Mouse (Mus musculus) frontal cortex, adult (tissue): Measurements from ENCODE around the gene Ikzf3.
A peak's percentile ranks its signal among the peaks of the same experiment; 100 is the strongest.

Experiments used
- ATAC-seq: cut with Nextera tagmentation; 2 replicates; pipeline ENCODE4 v1.9.2; 2017; ENCODE audit warnings: mild to moderate bottlenecking, moderate library complexity, mixed read lengths; ENCODE audit not compliant: low TSS enrichment

Gene Ikzf3

GRCm38 (mm10) chr11:98545711-98546231 is at the start of gene Ikzf3:
TSS of gene Ikzf3 (minus strand) at chr11:98546031.
- no peak for ATAC-seq

DNA sequence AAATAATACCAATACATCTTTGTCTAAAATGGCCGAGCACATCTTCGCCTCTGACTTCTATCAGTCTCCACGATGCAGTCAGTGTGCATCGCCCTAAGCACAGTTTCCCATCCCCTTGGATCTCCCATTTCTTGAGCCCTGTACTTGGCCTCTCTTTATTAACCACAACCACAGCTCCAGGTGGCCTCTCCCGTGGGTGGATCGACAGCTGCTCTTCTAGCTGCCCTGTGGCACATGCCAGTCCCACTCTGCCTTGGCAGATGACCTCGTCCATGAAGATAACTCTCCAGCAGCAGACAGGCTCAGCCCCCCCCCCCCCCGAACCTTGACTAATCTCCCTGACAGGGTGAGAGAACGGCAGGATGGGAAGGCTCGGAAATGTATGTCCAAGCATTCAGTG is 49.6 kb upstream of the Ikzf3 start:
- no peak for ATAC-seq

DNA sequence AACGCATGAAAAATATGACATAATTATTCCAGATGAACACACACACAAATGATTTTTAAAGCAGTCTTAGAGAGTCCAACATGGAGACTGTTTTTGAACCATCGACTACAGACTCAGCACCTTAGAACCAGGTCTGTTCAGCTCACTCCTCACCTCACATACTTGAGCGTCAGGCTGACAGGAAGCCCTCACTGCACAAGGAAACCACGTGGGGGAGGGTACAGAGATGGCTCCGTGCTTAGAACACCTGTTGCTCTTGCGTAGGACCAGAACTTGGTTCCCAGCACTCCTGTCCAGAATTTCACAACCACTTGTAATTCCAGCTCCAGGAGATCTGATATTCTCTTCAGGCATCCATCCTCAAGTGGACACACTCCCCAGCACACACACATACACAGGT is 49.2 kb upstream of the Ikzf3 start:
- ATAC-seq: no peak

GRCm38 (mm10) chr11:98590548-98591445 is 45.0 kb upstream of the Ikzf3 start:
- ATAC-seq: no peak

DNA sequence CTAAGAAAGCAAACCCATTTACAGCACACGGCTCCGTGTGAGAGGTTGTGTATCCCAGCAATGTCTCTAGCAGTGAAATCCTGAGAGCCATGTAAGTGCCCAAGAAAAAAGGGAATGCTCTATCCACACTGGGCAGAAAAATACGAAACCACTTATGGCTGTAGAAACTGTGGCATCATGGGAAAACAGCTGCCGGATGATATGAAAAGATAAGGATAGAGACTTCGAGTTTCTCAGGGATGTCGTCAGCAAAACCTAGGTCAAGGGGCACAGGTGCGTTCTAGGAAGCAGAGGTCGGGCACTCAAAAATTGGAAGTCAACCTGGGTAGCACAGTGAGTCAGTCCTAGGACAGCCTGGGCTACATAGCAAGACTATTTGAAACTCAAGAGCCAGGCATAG is 43.5 kb upstream of the Ikzf3 start:
- ATAC-seq: no peak

- no peak for ATAC-seq
Measured at GRCm38 (mm10) chr11:98588833-98589281, 43.0 kb upstream of the Ikzf3 start.

DNA sequence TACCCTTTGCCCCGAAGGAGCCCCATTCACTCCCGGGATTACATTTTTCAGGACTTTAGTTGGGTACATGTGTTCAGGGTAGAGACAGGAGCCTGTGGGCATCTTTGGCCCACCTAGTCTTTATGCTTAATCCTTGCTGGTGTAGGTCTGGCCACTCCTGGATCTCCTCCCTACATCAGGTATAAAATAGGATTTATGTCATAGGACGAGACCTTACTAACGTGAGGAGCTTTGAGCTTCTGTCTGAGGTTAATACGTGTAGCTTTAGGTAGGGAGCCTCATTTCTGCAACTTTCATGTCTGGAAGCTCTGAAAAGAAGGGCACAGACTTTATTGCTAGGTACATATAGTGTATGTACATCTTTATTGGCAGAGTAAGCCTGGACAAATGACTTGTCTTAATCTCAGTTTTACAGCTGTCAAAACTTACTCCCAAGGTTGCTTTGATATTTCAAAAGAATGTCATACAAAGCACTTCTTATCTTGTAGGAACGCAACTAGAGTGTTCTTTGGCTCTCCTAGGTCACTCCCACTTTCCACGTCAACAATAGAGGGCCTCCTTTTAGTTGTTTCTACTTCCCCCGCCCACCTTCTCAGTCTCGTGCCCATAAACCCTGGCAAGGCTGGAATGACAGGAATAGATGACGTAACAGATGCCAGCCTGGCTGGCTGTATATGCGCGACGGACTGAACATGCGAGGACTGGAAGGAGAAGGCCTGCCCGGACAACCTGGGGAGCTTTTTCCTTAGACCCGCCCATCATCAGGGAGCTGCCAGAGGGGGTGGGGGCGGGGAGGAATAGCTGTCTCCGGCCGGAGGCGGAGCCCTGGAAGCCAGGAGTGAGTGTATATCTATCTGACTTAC is 42.1 kb upstream of the Ikzf3 start:
- ATAC-seq: no peak

- peak; percentile 97 for ATAC-seq
Measured at GRCm38 (mm10) chr11:98586892-98587563, 41.2 kb upstream of the Ikzf3 start, which contains the start of gene Ormdl3. TSS of gene Ormdl3 (minus strand) at chr11:98587368.

GRCm38 (mm10) chr11:98586087-98586891 is 40.5 kb upstream of the Ikzf3 start:
- peak; percentile 24; the same call in 1 of the 2 replicates for ATAC-seq

DNA sequence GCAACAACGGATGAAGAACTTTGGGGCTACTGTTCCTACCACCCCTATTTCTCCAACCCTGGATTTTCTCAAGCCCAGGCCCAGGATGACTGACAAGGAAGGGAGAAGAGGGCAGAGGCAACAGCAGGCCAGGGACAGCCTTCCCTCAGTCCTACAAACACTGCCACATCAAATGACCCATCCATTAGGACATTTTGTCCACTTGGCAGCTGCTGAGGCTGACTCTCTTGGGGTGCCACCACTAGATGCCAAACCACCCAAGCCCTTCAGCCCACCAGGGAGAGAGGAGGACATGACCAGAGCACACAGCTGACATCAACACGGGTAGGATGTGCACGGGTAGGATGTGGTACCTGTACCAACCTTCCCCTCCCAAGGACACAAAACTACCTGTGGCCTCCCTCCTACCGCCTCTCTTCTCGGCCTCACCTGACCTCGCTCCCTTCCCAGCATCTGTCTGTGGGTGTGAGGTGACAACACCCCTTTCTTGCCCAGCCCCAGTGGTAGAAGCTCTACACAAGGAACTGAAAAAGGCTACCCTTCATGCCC is 38.9 kb upstream of the Ikzf3 start:
- ATAC-seq: no peak

DNA sequence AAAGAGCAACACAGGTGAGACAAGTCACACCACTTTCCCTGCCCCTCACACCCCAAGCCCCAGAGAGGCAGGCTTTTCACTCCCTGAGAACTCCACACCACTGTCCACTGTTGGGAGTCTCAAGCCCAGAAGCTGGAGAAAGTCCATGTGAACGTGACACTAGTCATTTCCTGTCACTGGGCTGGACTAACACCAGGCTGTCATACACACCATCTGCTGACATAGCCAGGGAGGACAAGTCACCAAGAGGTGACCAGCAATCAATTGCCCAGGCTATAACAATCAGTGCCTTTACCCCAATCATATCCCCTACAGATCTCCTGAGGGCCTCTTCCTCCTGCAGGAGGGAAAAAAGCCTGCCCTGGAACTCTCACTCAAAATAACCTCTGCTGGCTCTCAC is 38.3 kb upstream of the Ikzf3 start:
- ATAC-seq: no peak

DNA sequence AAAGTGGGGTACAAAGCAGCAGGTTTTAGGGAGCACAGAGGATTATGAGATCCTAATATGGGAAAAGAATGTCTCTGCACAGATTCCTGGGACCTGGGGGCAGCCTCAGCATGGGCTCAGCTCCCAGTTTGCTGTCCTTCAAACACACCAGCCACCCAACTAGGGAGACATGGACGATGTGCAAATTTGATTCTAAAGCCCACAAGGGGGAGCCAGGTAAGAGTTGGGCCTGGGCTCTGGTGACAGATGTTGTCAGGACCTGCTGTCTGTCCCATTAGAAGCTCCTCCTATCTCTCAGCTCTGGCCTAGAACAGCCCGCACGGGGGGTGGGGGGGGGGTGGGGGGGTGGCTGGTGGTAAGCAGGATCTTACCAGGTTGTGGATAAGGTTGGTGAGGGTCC is 37.7 kb upstream of the Ikzf3 start:
- no peak for ATAC-seq

DNA sequence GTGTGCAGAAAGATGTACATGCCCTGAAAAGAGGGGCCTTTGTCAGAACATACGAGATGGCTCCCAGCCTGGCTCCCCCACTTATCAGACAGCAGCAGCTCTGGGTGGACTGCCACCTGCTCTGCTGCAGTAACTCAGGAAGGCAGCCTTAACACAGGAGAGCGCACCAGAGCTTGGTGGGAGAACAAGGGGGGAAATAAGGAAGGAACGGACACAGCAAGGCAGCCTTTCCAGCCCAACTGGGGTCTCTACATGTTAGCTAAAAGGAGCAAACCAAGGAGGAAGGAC is 37.4 kb upstream of the Ikzf3 start:
- ATAC-seq: no peak

DNA sequence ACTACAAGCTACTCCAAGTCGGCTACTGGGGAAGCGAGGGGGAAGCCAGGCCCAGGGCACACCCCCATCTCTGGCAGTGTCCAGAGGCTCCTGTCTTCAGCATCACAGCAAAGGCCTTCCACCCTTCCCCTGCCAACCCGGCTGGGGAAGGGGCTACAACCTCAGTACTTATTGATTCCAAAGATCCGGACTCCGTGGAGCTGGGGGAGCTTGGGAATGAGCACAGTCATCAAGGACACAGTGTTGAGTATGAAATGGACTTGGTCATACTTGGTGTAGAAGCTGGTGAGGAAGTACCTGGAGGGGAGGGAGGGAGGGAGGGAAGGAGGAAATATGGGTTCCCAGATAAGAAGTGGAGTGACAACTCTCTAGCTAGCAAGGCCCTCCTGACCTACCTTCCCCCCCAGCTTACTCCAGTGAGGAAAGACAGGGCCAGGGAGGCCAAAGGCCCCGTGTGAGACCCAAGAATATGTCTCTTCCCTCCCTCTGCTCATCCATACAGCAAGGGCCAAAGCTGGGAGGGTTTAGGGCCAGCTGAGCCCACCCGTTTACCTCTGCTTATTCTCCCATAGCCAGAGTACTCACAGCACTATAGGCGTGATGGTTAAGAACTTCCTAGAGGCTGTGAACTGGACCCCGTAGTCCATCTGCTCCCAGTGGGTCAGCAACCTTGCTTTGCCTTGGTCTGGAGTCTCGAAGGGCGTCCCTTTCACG is 36.9 kb upstream of the Ikzf3 start:
- no peak for ATAC-seq

GRCm38 (mm10) chr11:98582030-98582388 is 36.2 kb upstream of the Ikzf3 start:
- no peak for ATAC-seq

GRCm38 (mm10) chr11:98581286-98582029 is 35.6 kb upstream of the Ikzf3 start:
- no peak; the same call in 1 of the 2 replicates for ATAC-seq

- no peak for ATAC-seq
Measured at GRCm38 (mm10) chr11:98580301-98581121, 34.7 kb upstream of the Ikzf3 start.

DNA sequence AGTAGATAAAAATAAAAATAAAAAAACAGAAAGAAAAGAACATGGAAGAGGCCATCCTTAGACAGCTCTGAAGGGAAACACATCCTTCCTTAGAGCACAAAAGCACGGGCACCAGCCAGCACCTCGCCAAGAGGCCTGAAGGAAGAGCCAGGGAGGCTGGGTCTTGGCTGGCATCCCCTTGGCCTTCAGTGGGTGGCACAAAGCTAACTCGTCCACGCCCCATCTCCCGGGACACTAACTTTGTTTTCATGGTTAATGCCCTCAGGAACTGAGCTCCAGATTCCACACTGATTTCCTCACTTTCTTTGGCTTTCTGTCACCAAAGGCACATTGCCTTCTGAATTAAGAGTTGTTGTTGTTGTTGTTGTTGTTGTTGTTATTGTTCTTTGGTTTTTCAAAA is 31.9 kb upstream of the Ikzf3 start:
- no peak for ATAC-seq

DNA sequence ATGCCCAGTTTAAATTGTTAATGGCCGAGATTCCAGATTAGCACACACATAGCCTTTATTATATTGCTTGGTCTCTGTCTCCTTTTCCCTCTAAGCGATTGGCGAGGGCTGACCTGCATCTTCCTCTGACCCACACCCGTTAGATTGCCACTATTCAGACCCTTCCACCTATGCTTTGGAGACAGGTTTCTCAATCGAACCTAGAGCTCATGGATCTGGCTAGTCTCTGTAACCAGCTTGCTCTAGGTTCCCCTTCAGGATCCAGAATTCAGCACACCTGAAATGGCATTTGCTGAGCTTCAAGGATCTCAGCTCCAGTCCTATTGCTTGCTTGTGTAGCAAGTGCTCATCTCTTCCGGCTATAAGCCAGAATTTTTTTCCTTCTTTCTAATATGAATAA is 23.6 kb upstream of the Ikzf3 start:
- ATAC-seq: no peak
